Mouse (Mus musculus) liver, embryonic 14.5 days (tissue): ENCODE data around the gene Tnfrsf13b. TPM values are rescaled to one million over a fixed set of nuclear protein-coding genes. Genes with fewer than 3 reads are reported as not detected.
"Not testable (repeated sequence)": the region's sequence is repeated elsewhere in the genome, so short reads cannot be mapped to it uniquely, and the experiment has no call there.

ENCODE experiments used
- ATAC-seq: fragments of 200-750 bp; cut with Nextera tagmentation; 2 replicates; pipeline ENCODE4 v1.8.0; 2017; ENCODE audit warnings: moderate number of reproducible peaks, mild to moderate bottlenecking, moderate library complexity; ENCODE audit not compliant: insufficient read depth
- DNase-seq, 3 experiments: peaks; one replicate each; pipeline ENCODE4 v3.0.0-alpha.2; 2012 to 2013; ENCODE audit warnings: low read depth in 3 of 3, low spot score in 3 of 3
- H3K27ac ChIP-seq: fragments of 300-500 bp; sonication (generic); 2 replicates; pipeline ENCODE4 v1.5.1; 2014; ENCODE audit warnings: moderate library complexity, mild to moderate bottlenecking, control low read depth, inconsistent platforms
- H3K27me3 ChIP-seq: fragments of 300-500 bp; sonication (generic); 2 replicates; pipeline ENCODE4 v1.6.1; 2014; ENCODE audit warnings: mild to moderate bottlenecking, low read length, moderate library complexity; ENCODE audit not compliant: control insufficient read depth, insufficient read depth
- H3K36me3 ChIP-seq: fragments of 300-500 bp; sonication (generic); replicated peaks from 2 replicates; pipeline ENCODE4 v1.6.1; 2014; ENCODE audit warnings: low read depth; ENCODE audit not compliant: control insufficient read depth, insufficient read depth
- H3K4me1 ChIP-seq, 2 experiments: fragments of 200-500 bp in 1 of 2; fragments of 300-500 bp in 1 of 2; sonication (generic) in 1 of 2; replicated peaks; 2 replicates each; pipeline ENCODE4 v1.6.1; 2012 to 2014; ENCODE audit warnings: antibody characterized with exemption in 1 of 2, inconsistent platforms in 1 of 2, low read length in 1 of 2; ENCODE audit not compliant: control insufficient read depth in 2 of 2, insufficient read depth in 2 of 2
- H3K4me2 ChIP-seq: fragments of 300-500 bp; sonication (generic); 2 replicates; pipeline ENCODE4 v1.6.1; 2014; ENCODE audit warnings: low read depth, mild to moderate bottlenecking, control low read depth, moderate library complexity
- H3K4me3 ChIP-seq, 2 experiments: fragments of 200-500 bp in 1 of 2; fragments of 300-500 bp in 1 of 2; sonication (generic) in 1 of 2; 2 replicates each; pipeline ENCODE4 v1.5.1; 2012 to 2014; ENCODE audit warnings: low read depth in 2 of 2, low read length in 2 of 2, mild to moderate bottlenecking in 2 of 2, control low read depth in 1 of 2, inconsistent platforms in 1 of 2, moderate library complexity in 1 of 2; ENCODE audit not compliant: insufficient read depth in 1 of 2
- H3K9ac ChIP-seq: fragments of 300-500 bp; sonication (generic); replicated peaks from 2 replicates; pipeline ENCODE4 v1.6.1; 2014; ENCODE audit warnings: mild to moderate bottlenecking, control low read depth, moderate library complexity
- H3K9me3 ChIP-seq: fragments of 300-500 bp; sonication (generic); 2 replicates; pipeline ENCODE4 v1.6.1; 2016; ENCODE audit warnings: low read length, mixed read lengths; ENCODE audit not compliant: control insufficient read depth
- CTCF ChIP-seq: IDR thresholded peaks from 2 replicates; pipeline ENCODE4 v1.5.1; 2016; ENCODE audit warnings: antibody characterized with exemption, low read depth, control low read depth
- EP300 ChIP-seq: IDR thresholded peaks from 2 replicates; pipeline ENCODE4 v1.6.1; 2016; ENCODE audit warnings: antibody characterized with exemption, low read depth
- WGBS: fragments of 180-500 bp; shearing (Covaris S2); extraction: QIAGEN DNeasy Blood & Tissue Kit; methylation state at CpG from one replicate; pipeline ENCODE4 v1.1.7; 2014; ENCODE audit not compliant: insufficient replicate concordance; 5-methylcytosine and 5-hydroxymethylcytosine counted together
- polyA plus RNA-seq, 2 experiments: library from polyadenylated mRNA; depleted of rRNA in 1 of 2; stranded (reverse) in 1 of 2; unstranded in 1 of 2; fragments of >200 nt; fragmentation: Nextera tagmentation in 1 of 2; extraction: Ambion mirVana in 1 of 2; gene quantifications; 2 replicates each; pipeline versions ENCODE4 v1.2.1 to v1.2.3; 2012 to 2014

The Tnfrsf13b gene
- polyA plus RNA-seq, 2 experiments = 3.7 to 3.9 TPM

DNA sequence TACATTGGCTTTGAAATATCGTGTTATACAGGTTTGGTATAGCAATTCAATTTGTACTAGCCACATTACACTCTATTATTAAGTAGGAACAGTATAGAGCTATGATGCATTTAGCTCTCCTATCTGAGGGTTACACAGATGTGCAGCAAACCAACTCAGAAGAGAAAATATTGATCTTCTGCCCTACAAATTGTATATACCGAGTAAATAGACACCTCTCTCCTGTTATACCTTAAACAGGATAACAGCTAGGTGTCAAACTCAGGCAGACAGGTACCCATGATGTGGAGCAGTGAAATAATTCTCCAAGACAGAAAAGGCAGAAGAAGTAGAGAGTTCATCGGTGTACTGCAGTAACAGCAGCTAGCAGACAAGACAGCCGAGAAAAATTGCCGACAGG is 49.2 kb downstream of the Tnfrsf13b start:
- Histone ChIP-seq H3K27ac (no peak overlapping the region), H3K4me1 (peaks cover 5 to 10% of the 10 kb centered on the region in 2 experiments), H3K27me3 (no peaks in the 10 kb centered on the region), H3K4me3 (peak overlapping the region in 1 of 2 experiments; percentile 66; a peak in 2 of 4 replicates), H3K36me3 (no peaks in the 10 kb centered on the region), H3K4me2 (peak overlapping the region; percentile 93), H3K9me3 (no peaks in the 10 kb centered on the region), H3K9ac (no peak overlapping the region)
- TF ChIP-seq CTCF = no peak
- TF ChIP-seq EP300 = no peak
- ATAC-seq = no peak
- DNase-seq = no peak
- 66% methylated on average over 5 of the region's 5 CpGs for WGBS

DNA sequence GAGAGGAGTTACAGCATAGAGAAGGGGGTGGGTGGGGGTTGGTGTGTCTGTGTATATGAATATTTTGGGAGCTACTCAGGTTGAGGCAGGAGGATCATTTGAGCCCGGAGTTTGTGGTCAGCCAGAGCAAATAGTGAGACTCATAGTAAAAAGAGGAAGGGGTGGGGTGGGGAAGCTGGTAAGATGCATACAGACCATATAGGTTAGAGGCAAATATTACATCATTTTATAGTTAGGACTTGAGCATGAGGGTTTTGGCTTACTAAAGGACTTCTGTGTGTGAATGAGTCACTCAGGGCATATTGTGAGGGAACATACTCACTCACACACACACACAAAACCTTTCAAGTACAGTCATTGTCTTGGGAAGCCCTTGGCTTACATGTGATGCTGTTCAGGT is 49.8 kb downstream of the Tnfrsf13b start:
- no peak overlapping the region for H3K4me2 ChIP-seq
- no peak for TF ChIP-seq CTCF
- no peak for TF ChIP-seq EP300
- WGBS = 27% methylated on average over 1 of the region's 1 CpGs

DNA sequence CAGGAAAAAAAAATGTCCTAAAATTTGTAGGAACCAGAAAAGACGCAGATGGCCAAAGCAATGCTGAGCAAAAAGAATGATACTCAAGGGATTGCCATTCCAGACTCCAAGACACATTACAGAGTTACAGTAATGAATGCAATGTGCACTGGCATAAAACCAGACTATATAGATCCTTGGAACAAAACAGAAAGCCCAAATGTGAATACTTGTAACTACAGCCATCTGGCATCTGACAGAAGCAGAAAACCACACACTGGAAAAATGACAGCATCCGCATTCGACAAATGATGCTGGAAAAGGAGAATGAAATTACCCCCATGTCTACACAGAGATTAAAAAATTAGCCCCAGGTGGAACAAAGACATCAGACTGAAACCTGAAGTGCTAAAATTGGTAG is 53.8 kb downstream of the Tnfrsf13b start:
- Histone ChIP-seq H3K4me3 (no peak overlapping the region), H3K36me3 (no peaks in the 10 kb centered on the region), H3K27ac (no peak overlapping the region), H3K4me1 (peaks cover 5 to 6% of the 10 kb centered on the region in 2 experiments), H3K9ac (no peak overlapping the region), H3K27me3 (no peaks in the 10 kb centered on the region), H3K9me3 (no peaks in the 10 kb centered on the region), H3K4me2 (no peak overlapping the region)
- 68% methylated on average over 3 of the region's 3 CpGs for WGBS
- ATAC-seq (no peak), DNase-seq (no peak)
- TF ChIP-seq EP300 (no peak), CTCF (no peak)

More for the DNA sequence above, 49.8 kb downstream of the Tnfrsf13b start:
- ATAC-seq (no peak), DNase-seq (no peak)
- no peak overlapping the region for H3K4me3 ChIP-seq
- H3K27ac ChIP-seq = no peak overlapping the region
- no peaks in the 10 kb centered on the region for H3K27me3 ChIP-seq
- no peaks in the 10 kb centered on the region for H3K36me3 ChIP-seq
- peaks cover 5 to 10% of the 10 kb centered on the region in 2 experiments for H3K4me1 ChIP-seq
- H3K9me3 ChIP-seq = no peaks in the 10 kb centered on the region
- no peak overlapping the region for H3K9ac ChIP-seq

DNA sequence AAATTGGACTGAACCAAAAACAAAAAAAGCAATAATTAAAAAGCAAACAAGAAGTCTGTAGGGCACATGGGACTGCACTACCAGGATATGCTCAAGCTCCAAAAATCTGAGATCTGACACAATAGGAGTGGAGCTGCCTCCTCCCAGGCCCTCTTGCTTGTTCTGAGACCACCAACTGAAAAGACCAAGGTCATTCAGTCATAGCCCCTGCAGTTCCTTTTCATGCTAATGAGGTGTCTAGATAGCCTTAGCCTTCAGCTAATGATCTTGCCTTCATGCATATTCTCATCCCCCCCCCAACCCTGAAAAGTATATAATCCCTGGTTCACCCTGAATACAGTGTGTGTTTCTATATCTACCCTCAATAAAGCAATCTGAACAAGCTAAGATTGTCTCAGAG is 55.1 kb downstream of the Tnfrsf13b start:
- no peak for ATAC-seq
- no peak for DNase-seq
- no peak for TF ChIP-seq EP300
- TF ChIP-seq CTCF = no peak
- Histone ChIP-seq H3K27ac (no peak overlapping the region), H3K4me3 (no peak overlapping the region), H3K4me1 (no peaks in the 10 kb centered on the region), H3K36me3 (no peaks in the 10 kb centered on the region), H3K9me3 (no peaks in the 10 kb centered on the region), H3K4me2 (no peak overlapping the region), H3K9ac (no peak overlapping the region), H3K27me3 (no peaks in the 10 kb centered on the region)

DNA sequence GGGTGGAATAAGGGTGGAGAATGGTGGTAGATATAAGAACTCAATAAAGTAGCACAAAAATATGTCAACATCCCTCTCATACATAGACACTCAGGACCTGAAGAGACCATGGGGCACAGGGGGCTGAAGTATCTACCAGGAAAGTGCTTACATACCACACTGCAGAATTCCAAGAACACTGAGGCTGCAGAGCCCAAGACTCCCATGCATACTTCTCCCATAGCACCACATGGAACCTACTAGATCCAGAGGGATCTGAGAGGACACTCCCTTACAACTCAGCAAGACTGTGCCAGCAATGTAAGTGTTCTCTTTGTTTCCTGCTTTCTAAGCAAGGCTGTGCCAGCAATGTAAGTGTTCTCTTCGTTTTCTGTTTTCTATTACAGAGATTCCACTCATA is 57.3 kb downstream of the Tnfrsf13b start:
- H3K4me2 ChIP-seq = no peak overlapping the region
- H3K27me3 ChIP-seq = no peaks in the 10 kb centered on the region
- ATAC-seq (no peak), DNase-seq (no peak)
- H3K4me3 ChIP-seq = no peak overlapping the region
- no peak overlapping the region for H3K9ac ChIP-seq
- no peak for TF ChIP-seq EP300
- TF ChIP-seq CTCF = no peak
- 46% methylated on average over 1 of the region's 1 CpGs for WGBS
- no peak overlapping the region for H3K27ac ChIP-seq
- no peaks in the 10 kb centered on the region for H3K4me1 ChIP-seq
- no peaks in the 10 kb centered on the region for H3K36me3 ChIP-seq
- H3K9me3 ChIP-seq = no peaks in the 10 kb centered on the region

DNA sequence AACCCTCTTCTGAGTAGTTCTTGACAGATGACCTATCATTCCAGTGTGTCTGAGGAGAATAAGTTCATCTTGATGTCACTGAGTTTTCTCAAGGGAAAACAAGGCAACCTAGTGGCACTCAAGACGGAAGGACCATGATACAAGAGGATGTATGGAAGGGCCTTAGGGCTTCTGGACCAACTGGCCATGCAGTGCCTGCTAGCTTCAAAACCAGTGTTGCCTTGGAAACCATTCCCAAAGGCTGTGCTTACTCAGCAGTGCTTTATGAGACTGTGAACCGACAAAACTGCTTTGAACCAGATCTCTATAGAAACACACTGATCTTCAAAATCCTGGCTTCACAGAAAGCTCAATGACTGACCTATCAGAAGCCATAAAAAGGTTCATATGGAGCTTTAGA is 64.2 kb downstream of the Tnfrsf13b start:
- Histone ChIP-seq H3K36me3 (no peaks in the 10 kb centered on the region), H3K9me3 (no peaks in the 10 kb centered on the region), H3K4me3 (no peak overlapping the region), H3K27ac (no peak overlapping the region), H3K9ac (no peak overlapping the region), H3K4me1 (no peaks in the 10 kb centered on the region), H3K4me2 (no peak overlapping the region), H3K27me3 (peaks cover 7% of the 10 kb centered on the region; the same call in 1 of the 2 replicates)
- DNase-seq (no peak), ATAC-seq (no peak)
- TF ChIP-seq EP300 = no peak
- no peak for TF ChIP-seq CTCF
- 51% methylated on average over 2 of the region's 2 CpGs for WGBS

DNA sequence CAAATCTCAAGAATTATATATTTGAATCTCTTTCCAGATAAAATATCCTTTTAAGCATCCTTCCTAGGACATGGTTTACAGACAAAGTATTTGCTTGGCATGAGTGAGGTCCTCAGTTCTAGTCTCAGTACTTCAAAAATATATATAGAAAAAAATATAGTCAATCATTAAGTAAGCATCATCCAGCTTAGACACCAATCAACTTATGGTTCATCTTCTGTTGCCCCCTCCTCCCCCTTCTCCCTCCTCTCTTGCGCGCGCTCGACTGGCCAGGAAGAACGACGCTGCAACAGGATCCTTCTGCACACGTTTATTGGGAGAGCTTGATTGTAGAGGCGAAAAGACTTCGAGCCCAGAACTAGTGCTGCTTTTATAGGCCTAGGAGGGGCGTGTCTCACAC is 65.6 kb downstream of the Tnfrsf13b start:
- H3K9me3 ChIP-seq, H3K27ac ChIP-seq, ATAC-seq, H3K4me2 ChIP-seq, H3K36me3 ChIP-seq, DNase-seq, H3K4me1 ChIP-seq, H3K27me3 ChIP-seq, H3K4me3 ChIP-seq, H3K9ac ChIP-seq: not testable (repeated sequence)
- WGBS = 80% methylated on average over 7 of the region's 10 CpGs
